Mouse (Mus musculus) intestine, embryonic 16.5 days (tissue): ENCODE measurements around the gene Xpnpep3. TPM values are rescaled to one million over a fixed set of nuclear protein-coding genes. Genes with fewer than 3 reads are reported as not detected.

Experiments
- ATAC-seq: fragments of 200-750 bp; cut with Nextera tagmentation; 2 replicates; pipeline ENCODE4 v1.8.0; 2017; ENCODE audit warnings: moderate TSS enrichment, moderate library complexity
- H3K27ac ChIP-seq: fragments of 300-500 bp; sonication (generic); 2 replicates; pipeline ENCODE4 v1.5.1; 2014; ENCODE audit warnings: mild to moderate bottlenecking, low read length
- H3K27me3 ChIP-seq: fragments of 300-500 bp; sonication (generic); replicated peaks from 2 replicates; pipeline ENCODE4 v1.6.1; 2014; ENCODE audit warnings: low read length, control low read depth, mixed read lengths; ENCODE audit not compliant: control insufficient read depth, insufficient read depth
- H3K36me3 ChIP-seq: fragments of 300-500 bp; sonication (generic); 2 replicates; pipeline ENCODE4 v1.6.1; 2014; ENCODE audit warnings: low read length, control low read depth; ENCODE audit not compliant: control insufficient read depth, insufficient read depth
- H3K4me1 ChIP-seq: fragments of 300-500 bp; sonication (generic); 2 replicates; pipeline ENCODE4 v1.6.1; 2014; ENCODE audit warnings: low read length, control low read depth, mixed read lengths; ENCODE audit not compliant: control insufficient read depth, insufficient read depth
- H3K4me2 ChIP-seq: fragments of 300-500 bp; sonication (generic); 2 replicates; pipeline ENCODE4 v1.6.1; 2014; ENCODE audit warnings: low read depth, low read length, control low read depth
- H3K4me3 ChIP-seq: fragments of 300-500 bp; sonication (generic); 2 replicates; pipeline ENCODE4 v1.5.1; 2014; ENCODE audit warnings: mild to moderate bottlenecking, low read length
- H3K9ac ChIP-seq: fragments of 300-500 bp; sonication (generic); 2 replicates; pipeline ENCODE4 v1.6.1; 2014; ENCODE audit warnings: low read depth, low read length
- H3K9me3 ChIP-seq: fragments of 300-500 bp; sonication (generic); 2 replicates; pipeline ENCODE4 v1.6.1; 2016; ENCODE audit warnings: low read length, control low read depth; ENCODE audit not compliant: control insufficient read depth
- WGBS: fragments of 180-500 bp; shearing (Covaris S2); extraction: QIAGEN DNeasy Blood & Tissue Kit; methylation state at CpG from one replicate; pipeline ENCODE4 v1.1.7; 2014; 5-methylcytosine and 5-hydroxymethylcytosine counted together
- polyA plus RNA-seq: library from polyadenylated mRNA; unstranded; fragments of >200 nt; fragmentation: Nextera tagmentation; extraction: Ambion mirVana; gene quantifications from 2 replicates; pipeline ENCODE4 v1.2.1, GENCODE M21; 2015

Xpnpep3 gene
- polyA plus RNA-seq, 1 experiment from 2014 or later: 7.8 TPM

DNA sequence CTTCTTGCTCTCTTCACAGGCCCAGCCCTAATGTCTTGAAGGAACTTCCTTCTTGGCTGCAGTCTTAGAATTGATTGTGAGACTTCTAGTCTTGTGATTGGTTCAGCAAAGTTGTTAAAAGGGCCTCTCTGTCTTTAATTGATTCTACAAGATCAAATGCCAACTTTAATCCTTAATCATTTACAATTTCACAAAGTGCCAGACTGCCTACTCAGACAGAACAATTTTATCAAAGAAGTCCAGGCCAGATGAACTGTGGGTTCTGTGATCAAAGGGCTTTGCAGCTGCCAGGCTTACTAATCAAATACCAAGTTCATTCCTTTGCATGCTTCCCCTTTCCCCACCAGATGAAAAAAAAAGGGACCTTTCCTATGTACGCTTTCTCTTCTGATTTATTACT lies 21.5 kb downstream of the Xpnpep3 start:
- Histone ChIP-seq H3K9me3 (no peaks in the 10 kb centered on the region), H3K27me3 (no peaks in the 10 kb centered on the region), H3K27ac (peak overlapping the region; percentile 38), H3K4me2 (no peak overlapping the region), H3K4me1 (0 out of 2 replicates have a peak, but pooled peaks cover 2% of the 10 kb centered on the region), H3K9ac (no peak overlapping the region), H3K4me3 (no peak overlapping the region), H3K36me3 (no peaks in the 10 kb centered on the region)
- 0 out of 2 replicates have a peak, but pooled peaks have one; percentile 51 for ATAC-seq
- 41% methylated on average over 1 of the region's 1 CpGs for WGBS

DNA sequence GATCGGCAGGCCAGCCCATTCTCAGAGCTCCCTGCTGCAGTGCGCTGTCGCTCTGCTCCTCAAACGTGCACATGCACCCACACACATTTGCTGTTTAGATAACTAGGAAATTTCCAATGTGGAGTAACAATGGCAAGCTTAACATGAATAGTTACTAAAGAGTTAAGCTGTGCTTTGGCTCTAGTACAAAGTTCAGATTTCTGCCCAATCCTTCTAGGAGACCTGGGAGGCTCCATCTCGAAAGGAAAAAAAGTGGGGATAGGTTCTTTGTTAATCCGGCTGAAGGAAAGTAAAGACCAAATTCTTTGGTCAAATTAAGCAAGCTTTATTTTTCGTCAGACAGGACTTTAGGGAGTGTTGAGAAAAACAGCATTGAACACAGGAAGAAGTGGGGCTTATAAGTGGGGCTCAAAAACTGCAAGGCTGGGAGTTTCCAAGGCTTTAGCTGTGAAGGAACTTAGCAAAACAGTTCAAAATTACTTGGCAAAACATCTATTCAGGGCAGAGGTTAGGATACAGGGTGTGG lies 22.3 kb downstream of the Xpnpep3 start:
- Histone ChIP-seq H3K9me3 (no peaks in the 10 kb centered on the region), H3K27me3 (no peaks in the 10 kb centered on the region), H3K4me3 (peak overlapping the region; percentile 15), H3K9ac (no peak overlapping the region), H3K27ac (peak overlapping the region; percentile 90), H3K36me3 (no peaks in the 10 kb centered on the region), H3K4me1 (no peaks in the 10 kb centered on the region), H3K4me2 (peak overlapping the region; percentile 38)
- 54% methylated on average over 7 of the region's 7 CpGs for WGBS
- ATAC-seq: peak; percentile 39; the same call in 1 of the 2 replicates

DNA sequence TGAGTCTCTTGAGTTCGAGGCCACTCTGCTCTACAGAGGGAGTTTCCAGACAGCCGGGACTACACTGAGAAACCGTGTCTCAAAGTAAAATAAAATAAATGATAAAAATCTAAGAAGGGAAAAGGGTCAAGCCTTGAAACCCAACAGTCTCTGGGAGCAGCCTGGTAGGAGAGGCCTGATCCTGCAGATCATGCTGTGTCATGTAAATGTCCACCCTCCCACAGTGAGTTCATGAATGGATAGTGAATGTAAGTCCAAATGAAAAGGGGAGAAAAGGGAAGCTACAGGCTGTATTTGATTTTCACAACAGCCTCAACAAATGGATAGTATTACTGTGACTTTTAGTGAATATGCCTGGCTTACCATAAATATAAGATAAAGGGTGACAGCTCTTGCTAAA lies 25.4 kb downstream of the Xpnpep3 start:
- no peaks in the 10 kb centered on the region for H3K36me3 ChIP-seq
- H3K4me2 ChIP-seq: no peak overlapping the region
- no peaks in the 10 kb centered on the region for H3K4me1 ChIP-seq
- H3K27ac ChIP-seq: no peak overlapping the region
- no peak overlapping the region for H3K4me3 ChIP-seq
- H3K9me3 ChIP-seq: no peaks in the 10 kb centered on the region
- WGBS: 81% methylated on average over 3 of the region's 3 CpGs
- no peaks in the 10 kb centered on the region for H3K27me3 ChIP-seq
- H3K9ac ChIP-seq: no peak overlapping the region
- no peak for ATAC-seq

DNA sequence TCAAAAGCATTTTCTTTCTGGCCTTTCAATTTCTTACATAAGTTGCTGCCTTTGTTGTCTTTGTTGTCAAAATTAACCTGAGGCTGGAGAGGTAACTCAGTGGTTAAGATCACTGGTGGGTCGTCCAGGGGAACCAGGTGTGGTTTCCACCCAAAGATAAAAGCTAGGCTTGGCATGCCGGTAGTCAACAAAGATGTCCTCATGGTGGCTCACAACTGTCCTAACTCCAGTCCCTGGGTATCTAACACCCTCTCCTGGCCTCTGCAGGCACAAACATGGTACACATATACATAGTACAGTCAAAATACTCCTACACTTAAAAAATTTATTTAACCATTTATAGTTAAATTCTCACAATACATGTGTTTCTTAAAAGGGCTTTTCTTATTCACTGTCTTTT lies 28.0 kb downstream of the Xpnpep3 start:
- Histone ChIP-seq H3K27ac (no peak overlapping the region), H3K4me3 (no peak overlapping the region), H3K27me3 (no peaks in the 10 kb centered on the region), H3K9me3 (no peaks in the 10 kb centered on the region), H3K36me3 (0 out of 2 replicates have a peak, but pooled peaks cover 3% of the 10 kb centered on the region), H3K9ac (no peak overlapping the region), H3K4me2 (no peak overlapping the region), H3K4me1 (no peaks in the 10 kb centered on the region)
- no peak for ATAC-seq
- WGBS: 72% methylated on average over 2 of the region's 2 CpGs

DNA sequence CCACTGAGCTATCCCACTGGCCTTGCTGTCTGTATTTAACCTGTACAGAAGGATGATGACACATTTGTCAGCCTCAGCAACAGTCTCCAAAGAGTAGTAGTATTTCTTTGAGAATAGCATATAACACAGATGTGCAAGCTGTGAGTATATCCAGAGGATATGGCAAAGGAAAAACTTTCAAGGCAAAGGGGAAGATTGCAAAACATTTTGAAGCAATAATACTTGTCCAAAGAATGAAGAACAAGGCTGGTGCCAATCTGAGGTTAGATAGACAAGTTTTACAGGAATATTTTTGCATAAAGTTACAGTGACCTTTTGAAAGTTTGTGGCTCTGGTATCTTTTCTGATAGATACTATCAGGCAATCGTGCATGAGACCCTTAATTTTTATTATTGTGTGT lies 31.3 kb downstream of the Xpnpep3 start:
- no peak overlapping the region for H3K4me2 ChIP-seq
- H3K36me3 ChIP-seq: 0 out of 2 replicates have a peak, but pooled peaks cover 3% of the 10 kb centered on the region
- 71% methylated on average over 1 of the region's 1 CpGs for WGBS
- H3K27me3 ChIP-seq: no peaks in the 10 kb centered on the region
- no peak overlapping the region for H3K9ac ChIP-seq
- no peak overlapping the region for H3K4me3 ChIP-seq
- no peaks in the 10 kb centered on the region for H3K9me3 ChIP-seq
- no peaks in the 10 kb centered on the region for H3K4me1 ChIP-seq
- no peak for ATAC-seq
- no peak overlapping the region for H3K27ac ChIP-seq

DNA sequence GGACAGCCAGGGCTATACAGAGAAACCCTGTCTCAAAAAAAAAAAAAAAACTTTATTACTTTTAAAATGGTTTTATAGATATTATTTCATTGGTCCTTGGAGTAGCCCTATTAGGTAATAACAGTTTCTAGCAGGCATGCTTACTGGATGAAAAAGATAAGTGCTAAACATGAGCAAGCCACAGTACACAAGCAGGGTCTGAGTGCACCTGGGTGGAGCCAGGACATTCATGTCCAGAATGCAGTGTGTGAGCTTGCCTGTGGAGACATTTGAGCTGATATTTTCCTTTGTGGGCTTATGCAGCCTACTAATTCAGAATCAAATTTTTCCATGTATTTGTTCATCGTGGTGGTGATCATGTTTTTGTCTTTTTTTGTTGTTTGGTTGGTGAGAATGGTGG lies 38.4 kb downstream of the Xpnpep3 start:
- no peak overlapping the region for H3K4me2 ChIP-seq
- no peaks in the 10 kb centered on the region for H3K4me1 ChIP-seq
- no peak overlapping the region for H3K9ac ChIP-seq
- WGBS: 89% methylated on average over 1 of the region's 1 CpGs
- no peak for ATAC-seq
- no peaks in the 10 kb centered on the region for H3K9me3 ChIP-seq
- H3K36me3 ChIP-seq: no peaks in the 10 kb centered on the region
- no peak overlapping the region for H3K27ac ChIP-seq
- no peak overlapping the region for H3K4me3 ChIP-seq
- no peaks in the 10 kb centered on the region for H3K27me3 ChIP-seq

DNA sequence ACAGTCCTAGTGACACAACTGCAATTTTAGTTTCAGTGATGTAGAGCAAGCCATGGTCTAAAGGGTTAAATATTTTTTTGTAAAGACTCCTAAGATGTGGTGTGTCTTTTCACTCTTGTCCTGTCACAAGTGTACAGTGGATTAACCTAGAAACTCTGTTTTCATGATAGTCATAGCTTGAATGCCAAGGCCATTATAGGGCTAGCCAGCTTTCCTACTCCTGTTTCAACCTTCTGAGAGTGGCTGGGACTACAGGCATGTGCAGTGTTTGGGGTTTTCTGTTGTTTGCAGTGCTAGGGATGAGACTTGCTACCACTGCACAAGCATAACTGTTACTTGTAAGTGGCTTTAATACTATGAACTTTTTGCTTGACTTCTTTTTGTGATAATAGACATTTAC lies 39.3 kb downstream of the Xpnpep3 start:
- no peak overlapping the region for H3K27ac ChIP-seq
- H3K4me2 ChIP-seq: no peak overlapping the region
- no peak overlapping the region for H3K4me3 ChIP-seq
- no peaks in the 10 kb centered on the region for H3K4me1 ChIP-seq
- ATAC-seq: no peak
- H3K36me3 ChIP-seq: no peaks in the 10 kb centered on the region
- H3K9ac ChIP-seq: no peak overlapping the region
- H3K9me3 ChIP-seq: no peaks in the 10 kb centered on the region
- no peaks in the 10 kb centered on the region for H3K27me3 ChIP-seq

DNA sequence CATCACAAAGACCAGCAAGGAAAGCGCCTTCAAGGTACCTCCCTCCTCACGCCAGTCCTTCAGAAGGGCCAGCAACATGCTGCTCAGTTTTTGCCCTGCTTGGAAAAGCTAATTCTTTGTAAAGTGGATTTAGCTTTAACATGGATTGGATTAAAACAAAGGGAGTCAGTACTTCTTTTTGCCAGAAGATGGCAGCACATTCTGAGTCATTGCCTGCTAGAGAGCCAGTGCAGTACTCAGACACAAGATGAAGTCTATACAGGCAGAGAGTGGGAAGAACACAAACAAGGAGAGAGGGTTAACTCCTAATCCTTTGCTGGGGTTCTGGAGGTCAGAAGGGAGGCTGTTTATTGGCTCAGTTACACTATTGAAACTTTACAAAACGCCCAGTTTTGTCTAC lies 48.5 kb downstream of the Xpnpep3 start:
- Histone ChIP-seq H3K36me3 (peaks cover 2% of the 10 kb centered on the region; the same call in 1 of the 2 replicates), H3K4me1 (no peaks in the 10 kb centered on the region), H3K9me3 (no peaks in the 10 kb centered on the region), H3K27ac (no peak overlapping the region), H3K4me2 (no peak overlapping the region), H3K9ac (no peak overlapping the region), H3K27me3 (no peaks in the 10 kb centered on the region), H3K4me3 (no peak overlapping the region)
- ATAC-seq: peak; percentile 70
- WGBS: 41% methylated on average over 3 of the region's 3 CpGs

DNA sequence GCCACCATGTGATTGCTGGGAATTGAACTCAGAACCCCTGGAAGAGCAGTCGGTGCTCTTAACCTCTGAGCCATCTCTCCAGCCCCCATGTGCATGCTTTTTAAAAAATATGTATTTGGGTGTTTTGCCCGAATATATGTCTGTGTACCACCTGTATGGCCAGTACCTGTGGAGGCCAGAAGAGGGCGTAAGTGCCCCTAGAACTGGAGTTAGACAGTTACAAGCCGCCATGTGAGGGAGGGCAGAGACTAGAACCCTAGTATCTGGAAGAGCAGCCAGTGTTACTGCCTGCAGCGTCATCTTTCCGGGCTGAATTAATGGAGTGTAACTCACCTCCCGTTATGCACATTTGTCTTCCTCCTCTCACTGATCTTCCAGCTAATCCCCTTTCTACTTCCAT lies 61.6 kb downstream of the Xpnpep3 start:
- 86% methylated on average over 7 of the region's 7 CpGs for WGBS
- no peak for ATAC-seq

More for the DNA sequence above, 61.6 kb downstream of the Xpnpep3 start:
- H3K9me3 ChIP-seq: peaks cover 4% of the 10 kb centered on the region; the same call in 1 of the 2 replicates
- H3K4me1 ChIP-seq: peaks cover 5% of the 10 kb centered on the region
- H3K9ac ChIP-seq: no peak overlapping the region
- no peak overlapping the region for H3K4me2 ChIP-seq
- no peaks in the 10 kb centered on the region for H3K27me3 ChIP-seq
- H3K4me3 ChIP-seq: no peak overlapping the region
- H3K27ac ChIP-seq: no peak overlapping the region
- no peaks in the 10 kb centered on the region for H3K36me3 ChIP-seq
